Mouse (Mus musculus): ENCODE results near the gene Chic1.

Gene Chic1
- long read RNA-seq, experiment 1, full-length matches to known transcripts: 3 of 6 reads
- long read RNA-seq, experiment 1, partial matches to known transcripts: 0 of 6 reads
- long read RNA-seq, experiment 1, other reads (novel, unspliced or antisense): 3 of 6 reads
- long read RNA-seq, experiment 2, full-length matches to known transcripts: 1 of 3 reads
- long read RNA-seq, experiment 2, partial matches to known transcripts: 0 of 3 reads
- long read RNA-seq, experiment 2, other reads (novel, unspliced or antisense): 2 of 3 reads

DNA sequence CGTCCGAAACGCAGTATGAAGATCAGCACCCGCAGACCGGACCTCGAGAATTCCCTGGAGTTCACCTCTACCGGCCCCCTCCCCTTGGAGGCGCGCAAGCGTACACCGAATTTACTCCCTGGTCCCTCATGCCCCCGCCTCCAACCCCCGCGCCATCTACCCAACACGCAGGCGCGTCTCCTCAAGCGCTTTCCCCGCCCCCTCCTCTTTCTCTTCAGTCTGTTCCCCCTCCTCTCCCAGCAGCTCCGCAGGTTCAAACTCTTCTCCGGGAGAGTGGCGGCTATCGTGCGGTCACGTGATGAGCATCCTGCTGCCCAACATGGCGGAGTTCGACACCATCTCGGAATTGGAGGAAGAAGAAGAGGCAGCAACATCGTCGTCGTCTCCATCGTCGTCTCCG lies at the start of gene Chic1:
Chic1 (plus strand) TSS at position 190 of the 400 bp plus-strand sequence.
- intact Hi-C loops (cut with DNase I): no loop called here

DNA sequence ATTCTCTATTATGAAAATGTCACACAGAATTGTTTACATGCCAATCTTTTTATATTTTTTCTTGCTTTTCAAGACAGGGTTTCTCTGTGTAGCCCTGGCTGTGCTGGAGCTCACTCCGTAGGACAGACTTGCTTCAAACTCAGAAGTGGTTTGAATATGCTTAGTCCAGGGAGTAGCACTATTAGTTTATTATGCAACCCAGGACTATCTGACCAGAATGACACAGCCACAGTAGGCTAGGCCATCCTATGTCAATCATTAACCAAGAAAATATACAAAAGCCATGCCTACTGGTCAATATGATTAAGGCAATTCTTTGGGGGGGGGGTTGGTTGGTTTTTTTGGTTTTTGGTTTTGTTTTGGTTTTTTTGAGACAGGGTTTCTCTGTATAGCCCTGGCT lies 48.0 kb upstream of the Chic1 start:
- intact Hi-C loops (cut with DNase I): no loop called here

DNA sequence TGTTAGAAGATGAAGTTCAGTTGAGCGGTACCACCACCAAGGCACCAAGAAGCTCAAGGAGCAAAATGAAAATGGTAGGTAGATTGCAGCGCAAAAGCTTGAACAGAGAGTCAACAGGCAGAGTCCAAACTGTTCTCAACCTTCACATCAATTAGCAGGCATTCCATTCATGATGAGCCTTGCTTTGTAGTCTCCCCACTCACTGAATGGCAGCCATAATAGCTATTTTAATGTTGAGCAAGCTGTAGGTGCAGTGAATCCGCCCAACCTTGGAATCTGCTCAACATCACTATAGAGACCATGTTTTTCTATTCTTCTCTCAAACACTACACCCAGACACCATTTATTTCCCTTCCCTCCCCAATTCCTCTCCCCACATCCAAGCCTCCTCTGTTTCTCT lies 44.6 kb upstream of the Chic1 start:
- intact Hi-C loops (cut with DNase I): no loop called here

DNA sequence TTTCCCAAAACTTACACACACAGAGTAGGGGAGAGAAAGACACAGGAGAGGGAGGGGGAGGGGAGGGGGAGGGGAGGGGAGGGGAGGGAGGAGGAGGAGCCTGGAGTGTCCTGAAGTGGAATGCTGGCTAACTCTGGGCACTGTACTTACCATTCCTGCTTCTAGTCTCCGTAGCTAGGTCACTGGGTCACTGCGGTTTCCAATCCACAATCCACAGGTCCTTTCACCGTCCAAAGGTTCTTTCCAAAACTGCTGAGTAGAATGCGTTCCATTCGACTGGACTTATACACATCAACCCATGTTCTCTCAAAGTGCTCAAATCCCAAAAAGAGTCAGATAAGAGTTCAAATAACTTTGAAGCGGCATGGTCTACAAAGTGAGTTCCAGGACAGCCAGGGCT lies 42.1 kb upstream of the Chic1 start:
- intact Hi-C loops (cut with DNase I): no loop called here

DNA sequence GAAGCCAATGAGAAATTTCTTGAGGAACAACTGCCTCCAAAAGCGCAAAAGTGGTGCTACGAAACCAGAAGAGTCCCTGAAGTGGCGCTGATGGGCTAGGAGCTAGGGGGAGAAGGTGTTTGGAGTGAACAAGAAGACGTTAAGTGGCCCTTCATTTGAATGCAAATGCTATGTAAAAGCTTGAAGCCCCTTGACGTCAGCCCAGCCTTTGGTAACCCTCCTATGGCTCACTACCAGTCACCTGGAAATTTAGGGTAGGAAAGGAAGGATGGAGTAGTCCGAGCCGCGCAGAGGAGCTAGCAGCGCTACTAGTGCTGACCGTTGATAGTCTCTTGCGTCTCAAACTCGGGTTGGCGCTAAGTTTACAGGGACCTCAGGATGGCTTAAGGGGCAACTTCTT lies 35.1 kb upstream of the Chic1 start, which contains the start of gene Cdx4:
Cdx4 (plus strand) TSS at position 253 of the 400 bp plus-strand sequence.
- intact Hi-C loops (cut with DNase I): no loop called here

DNA sequence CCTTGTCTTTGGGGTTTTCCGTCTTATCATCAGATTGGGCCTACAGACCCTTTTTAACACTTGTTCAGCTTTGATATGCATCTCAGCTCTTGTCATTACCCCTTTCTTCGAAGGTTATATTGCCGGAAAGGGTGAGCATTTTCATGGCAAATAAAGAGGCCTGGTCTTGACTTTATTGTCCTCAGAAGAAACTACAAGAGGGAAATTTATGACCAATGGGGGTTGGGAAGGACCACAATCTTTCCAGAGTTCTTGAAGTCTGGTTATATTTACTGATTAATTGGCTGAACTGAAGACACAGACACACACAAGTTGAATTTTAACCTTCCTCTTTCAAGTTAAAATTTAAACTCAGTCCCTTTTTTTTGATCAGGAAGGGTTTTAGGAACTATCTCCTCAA lies 30.4 kb upstream of the Chic1 start:
- intact Hi-C loops (cut with DNase I): no loop called here

DNA sequence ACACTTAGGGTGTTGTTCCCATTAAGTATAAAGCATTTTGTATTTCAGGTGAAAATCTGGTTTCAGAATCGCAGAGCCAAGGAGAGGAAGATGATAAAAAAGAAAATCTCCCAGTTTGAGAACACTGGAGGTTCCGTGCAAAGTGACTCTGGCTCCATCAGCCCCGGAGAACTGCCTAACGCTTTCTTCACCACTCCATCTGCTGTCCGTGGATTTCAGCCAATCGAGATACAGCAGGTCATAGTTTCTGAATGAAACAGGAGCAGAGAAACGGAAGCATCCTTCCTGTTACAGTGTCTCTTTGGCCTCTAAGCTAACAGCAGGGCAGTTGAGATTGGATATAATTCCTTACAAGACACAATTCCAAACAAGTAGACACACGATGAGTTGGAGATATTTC lies 26.9 kb upstream of the Chic1 start:
- intact Hi-C loops (cut with DNase I): no loop called here

DNA sequence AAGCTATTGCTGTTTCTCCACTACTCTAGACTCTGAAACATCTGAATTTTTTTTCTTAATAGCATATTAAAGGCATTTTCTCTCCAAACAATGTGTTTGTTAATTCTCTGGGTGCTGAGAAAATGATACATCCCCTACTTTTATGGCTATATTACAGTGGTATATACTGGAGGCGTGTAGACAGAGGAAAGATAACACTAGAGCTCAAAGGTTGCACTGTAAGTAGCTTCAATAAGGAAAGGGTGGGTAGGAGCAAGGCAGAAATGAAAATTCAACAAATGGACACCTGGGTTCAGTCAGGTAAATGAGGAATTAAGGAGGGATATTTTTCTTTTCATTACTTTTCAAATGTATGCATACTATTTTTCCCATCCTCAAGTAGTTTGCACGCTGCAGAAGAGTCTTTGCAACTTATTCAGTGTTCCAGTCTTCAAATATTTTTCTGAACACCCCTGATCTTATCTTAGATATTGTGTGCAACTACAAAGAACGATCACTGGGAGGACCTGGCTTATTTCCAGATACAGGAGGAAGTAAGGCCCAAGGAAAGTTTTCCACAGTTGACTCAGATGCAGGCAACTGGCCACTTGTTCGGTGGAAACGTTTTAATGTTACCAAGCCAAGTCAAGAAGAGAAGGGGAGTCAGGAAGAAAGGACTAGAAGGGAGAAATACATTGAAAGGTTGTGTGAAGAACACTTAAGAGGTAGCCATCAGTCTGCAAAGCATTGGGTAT lies 25.0 kb upstream of the Chic1 start:
- intact Hi-C loops (cut with DNase I): no loop called here

DNA sequence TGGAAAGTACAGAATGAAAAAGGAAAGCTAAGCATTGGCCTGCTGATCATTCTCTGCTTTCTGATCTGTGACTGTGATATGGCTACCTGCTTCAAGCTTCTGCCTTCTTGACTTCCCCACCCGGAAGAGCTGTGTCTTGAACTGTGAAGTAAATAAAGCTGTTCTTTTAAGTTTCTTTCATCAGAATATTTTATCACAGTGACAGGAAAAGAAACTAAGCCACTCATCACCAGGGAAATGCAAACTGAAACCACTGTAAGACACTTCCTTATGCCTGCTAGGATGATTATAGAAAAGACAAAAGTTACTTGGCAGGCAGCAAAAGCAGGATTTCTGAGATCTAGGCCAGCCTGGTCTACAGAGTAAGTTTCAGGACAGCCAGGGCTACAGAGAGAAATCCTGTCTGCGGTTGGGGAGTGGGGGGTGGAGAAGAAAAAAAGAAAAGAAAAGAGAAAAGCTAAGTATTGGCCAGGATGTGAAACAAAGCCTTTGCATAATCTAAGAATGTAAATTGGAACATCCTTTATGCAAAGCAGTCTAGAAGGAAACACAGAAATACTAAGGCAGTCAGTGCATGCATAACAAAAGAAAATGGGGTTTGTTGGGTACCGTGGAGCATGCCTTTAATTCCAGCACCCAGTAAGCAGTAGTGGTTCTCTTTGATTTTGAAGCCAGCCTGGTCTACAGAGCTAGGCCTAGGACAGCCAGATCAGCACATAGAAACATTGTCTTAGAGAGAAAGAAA lies 14.7 kb upstream of the Chic1 start:
- intact Hi-C loops (cut with DNase I): no loop called here

DNA sequence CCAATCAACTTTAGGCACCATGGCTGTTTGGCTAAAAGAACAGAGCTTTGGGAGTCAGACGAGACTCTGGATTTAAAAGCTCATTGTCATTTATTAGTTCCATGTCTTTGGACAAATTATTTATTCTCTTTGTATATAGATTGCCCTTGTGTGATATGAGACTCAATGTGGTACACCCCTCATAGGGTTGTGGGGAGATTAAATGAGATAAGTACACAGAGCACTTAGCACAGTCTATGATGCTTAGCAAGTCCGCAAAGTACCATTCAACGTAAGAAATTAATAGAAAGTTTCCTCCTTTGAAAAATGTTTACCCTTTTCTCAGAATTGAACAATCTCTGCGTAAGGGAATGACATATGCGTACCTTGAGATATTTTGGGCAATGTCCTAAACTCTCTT lies 492 bp upstream of the Chic1 start:
- intact Hi-C loops (cut with DNase I): no loop called here

DNA sequence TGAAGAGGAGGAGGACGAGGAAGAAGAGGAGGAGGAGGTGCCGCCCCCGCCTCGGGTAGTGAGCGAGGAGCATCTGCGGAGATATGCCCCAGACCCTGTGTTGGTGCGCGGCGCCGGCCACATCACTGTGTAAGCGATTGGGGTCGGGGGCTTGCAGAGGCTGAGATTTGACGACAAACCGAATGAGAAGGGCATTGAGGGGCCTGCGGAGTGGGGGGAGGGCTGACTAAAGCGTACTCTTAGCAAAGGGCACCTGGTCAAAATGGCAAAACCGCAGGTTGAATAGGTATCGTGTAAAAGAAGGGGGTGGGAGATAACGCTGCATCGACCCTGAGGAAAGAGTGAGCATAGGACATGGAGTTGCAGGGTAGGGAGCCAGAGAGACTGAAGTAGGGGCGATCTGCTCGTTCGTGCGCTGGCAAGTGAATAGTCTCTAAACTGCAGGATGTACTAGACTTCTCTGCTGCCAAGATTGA lies 523 bp downstream of the Chic1 start:
- intact Hi-C loops (cut with DNase I): no loop called here

DNA sequence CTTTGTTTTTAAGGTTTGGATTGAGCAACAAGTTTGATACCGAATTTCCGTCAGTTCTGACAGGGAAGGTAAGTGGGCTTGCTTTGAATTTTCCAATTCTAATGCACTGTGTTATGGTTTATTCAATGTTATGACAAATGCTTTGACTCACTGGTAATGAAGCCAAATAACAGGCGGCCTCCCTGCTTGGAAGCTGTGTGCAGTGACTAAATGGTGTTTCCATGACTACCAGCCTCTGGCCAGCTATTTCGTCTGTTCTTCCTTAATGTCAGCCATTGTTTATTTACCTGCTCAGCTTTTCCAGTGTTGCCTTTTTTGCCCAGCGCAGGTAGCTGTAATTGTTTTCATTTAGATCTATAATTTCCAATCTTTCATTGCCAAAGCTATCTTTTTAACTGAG lies 9.9 kb downstream of the Chic1 start:
- intact Hi-C loops (cut with DNase I): no loop called here

DNA sequence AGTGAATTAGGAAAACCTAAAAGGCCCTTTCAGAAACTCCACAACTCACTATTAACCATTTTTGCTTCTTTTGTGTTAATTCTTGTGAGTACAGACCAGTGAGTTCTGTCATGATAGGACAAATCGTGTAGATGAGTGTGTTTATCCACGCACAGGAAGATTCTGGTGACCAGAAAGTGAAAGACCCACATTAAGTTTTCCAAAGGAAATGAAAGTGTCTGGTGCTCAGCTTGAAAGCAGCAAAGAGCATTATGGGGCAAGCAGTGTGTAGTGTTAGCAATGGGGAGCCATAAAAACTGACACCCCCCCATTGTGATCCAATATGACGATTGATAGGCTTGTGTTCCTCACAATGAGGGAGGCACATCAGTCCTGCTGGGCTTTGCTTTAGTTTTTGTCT lies 12.4 kb downstream of the Chic1 start:
- intact Hi-C loops (cut with DNase I): no loop called here

DNA sequence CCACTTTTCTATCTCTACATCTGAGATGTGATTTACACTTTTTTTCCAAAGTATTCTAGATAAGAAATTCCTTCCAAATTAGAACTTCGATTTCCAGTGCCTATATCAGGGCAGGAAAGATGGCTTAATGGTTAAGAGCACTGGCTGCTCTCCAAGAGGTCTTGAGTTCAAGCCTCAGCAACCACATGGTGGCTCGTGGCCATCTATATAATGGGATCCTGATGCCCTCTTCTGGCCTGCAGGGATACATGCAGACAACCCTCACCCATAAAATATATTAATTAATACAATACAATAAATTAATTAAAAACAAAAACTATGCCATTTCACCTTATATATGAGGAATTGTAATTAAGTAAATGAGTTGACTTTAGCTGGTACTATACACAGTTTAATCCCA lies 14.9 kb downstream of the Chic1 start:
- intact Hi-C loops (cut with DNase I): loop anchor here (5.0 kb wide), 1 partner anchor 109 kb away; no protein-coding TSS in a partner anchor

DNA sequence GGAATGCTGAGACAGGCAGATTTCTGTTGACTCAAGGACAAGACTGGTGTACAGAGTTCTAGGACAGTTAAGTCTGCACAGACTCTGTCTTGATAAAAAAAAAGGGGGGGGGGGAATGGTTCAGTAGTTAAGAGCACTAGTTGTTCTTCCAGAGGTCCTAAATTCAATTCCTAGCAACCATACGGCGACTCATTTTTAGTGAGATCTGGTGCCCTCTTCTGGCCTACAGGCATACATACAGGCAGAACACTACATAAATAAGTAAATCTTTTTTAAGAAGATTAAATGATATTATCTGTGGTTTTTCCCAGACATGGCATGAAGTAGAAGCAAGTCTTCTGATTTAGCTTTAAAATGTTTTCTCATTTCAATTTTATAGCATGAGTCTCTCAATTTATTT lies 15.4 kb downstream of the Chic1 start:
- intact Hi-C loops (cut with DNase I): loop anchor here (5.0 kb wide), 1 partner anchor 109 kb away; no protein-coding TSS in a partner anchor

DNA sequence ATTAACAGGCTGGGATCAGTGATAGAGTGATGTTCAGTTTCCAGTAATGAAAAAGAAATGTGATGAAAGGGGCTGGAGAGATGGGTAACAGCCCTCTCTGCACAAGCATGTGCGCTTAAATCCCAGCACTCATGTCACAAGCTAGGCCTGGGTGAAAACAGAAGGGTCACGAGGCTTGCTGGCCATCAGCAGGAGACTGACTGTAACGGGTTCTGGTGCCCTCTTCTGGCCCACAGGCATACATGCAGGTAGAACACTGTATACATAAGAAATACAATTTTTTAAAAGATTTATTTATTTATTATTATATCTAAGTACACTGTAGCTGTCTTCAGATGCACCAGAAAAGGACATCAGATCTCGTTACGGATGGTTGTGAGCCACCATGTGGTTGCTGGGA lies 18.0 kb downstream of the Chic1 start:
- intact Hi-C loops (cut with DNase I): loop anchor here (5.0 kb wide), 1 partner anchor 112 kb away; no protein-coding TSS in a partner anchor

DNA sequence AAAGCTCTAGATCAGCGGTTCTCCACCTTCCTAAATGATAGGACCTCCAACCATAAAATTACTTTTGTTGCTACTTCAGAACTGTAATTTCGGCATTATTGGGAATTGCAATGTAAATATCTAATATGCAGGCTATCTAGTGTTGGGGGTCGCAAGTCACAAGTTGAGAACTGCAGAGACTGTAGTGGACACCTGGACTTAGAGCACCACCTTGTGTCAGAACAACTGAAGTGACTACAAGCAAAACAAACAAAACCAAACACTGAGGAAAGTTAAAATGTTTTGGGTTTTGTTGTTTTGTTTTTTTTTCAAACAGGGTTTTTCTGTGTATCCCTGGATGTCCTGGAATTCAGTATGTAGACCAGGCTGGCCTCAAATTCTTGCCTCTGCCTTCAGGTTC lies 28.3 kb downstream of the Chic1 start:
- intact Hi-C loops (cut with DNase I): no loop called here

DNA sequence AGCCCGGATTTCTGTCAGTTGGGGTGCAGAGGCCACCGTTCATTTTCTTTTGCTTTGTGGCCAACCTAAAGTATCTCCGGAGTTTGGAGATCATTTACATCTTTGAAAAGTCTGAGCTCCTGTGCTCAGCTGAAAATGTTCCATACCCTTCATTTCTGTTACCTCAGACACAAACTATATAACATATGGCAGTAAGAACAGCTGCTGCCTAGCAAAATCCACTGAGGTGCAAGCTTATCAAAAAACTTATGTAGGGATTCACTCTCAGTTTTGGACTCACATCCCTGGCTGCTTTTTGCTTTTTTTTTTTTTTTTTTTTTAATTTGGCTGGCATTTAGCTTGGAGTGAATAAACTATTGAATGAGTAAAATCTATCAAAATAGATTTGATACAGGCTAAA lies 31.9 kb downstream of the Chic1 start:
- intact Hi-C loops (cut with DNase I): no loop called here

DNA sequence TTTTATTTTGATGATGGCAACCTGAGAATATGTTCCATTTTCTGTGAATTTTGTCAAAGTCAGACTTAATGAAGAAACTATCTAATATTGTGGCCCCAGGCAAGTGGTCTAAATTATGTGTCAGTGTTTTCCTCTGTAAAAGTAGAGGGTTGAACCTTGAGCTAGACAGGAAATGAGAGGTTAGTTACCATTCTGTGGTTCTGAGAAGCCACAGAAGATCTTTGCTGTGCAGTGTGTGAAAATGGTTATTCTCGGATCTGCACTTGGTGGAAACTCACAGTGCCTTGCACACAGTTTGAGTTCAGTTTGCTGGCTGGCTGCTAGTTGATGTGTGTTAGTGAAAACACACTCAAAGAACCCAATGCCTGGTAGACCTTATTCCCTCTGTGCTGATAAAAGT lies 37.6 kb downstream of the Chic1 start:
- intact Hi-C loops (cut with DNase I): no loop called here

DNA sequence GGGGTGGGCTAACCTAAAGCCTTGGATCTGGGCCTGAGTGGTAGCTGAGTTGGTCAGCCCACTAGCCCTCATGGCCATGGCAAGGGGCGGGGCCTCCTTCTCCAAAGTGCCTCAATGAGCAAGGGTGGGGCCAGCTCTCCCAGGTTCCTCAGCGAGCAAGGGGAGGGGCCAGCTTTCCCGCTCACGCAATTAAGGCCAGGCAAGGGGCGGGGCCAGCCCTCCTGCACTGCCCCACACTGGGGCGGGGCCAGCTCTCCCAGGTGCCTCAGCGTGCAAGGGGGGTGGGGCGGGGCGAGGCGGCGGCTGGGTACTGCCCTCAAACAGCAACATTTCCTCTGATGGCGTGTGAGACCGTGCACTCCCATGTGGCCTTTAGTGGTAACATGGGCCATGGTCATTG lies 48.7 kb downstream of the Chic1 start:
- intact Hi-C loops (cut with DNase I): no loop called here

DNA sequence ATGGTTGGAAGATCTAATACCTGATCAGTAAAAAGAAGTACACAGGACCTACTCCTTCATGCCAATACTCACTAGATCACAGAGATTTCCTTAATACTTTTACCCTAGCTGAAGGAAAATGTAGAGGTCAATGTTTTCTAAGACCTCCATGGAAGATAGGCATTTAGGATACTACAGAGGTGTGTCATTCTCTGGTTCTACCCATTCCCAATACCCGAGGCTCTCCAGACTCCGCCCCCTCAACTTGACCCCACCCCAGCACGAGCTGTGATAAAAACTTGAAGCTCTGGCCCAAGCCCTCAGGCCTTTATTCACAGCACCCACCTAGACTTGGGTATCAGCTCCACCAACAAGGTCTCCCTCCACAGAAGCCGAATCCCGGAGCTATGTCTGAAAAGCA lies 57.9 kb downstream of the Chic1 start, which contains the start of gene Tsx:
Tsx (plus strand) TSS at position 301 of the 400 bp plus-strand sequence.
- intact Hi-C loops (cut with DNase I): no loop called here

DNA sequence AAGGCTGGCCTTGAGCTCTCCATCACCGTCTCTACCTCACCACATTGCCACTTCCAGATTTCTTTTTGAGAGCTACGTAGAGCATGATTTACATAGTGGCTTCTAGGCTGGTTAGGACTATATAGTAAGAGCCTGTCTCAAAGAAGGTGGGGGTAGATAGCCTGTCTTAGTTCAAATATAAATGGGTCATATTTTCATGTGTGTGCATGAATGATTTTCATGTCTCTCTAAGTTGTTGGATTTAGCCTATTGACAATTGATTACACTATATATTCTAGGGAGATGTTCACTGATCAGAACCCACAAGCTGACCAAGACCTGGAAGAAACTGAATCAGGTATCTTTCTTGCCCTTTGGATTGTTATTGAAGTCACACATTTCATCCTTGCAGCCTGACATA lies 65.4 kb downstream of the Chic1 start, which contains the start of gene Gm26992:
Gm26992 (plus strand) TSS at position 301 of the 400 bp plus-strand sequence.
- intact Hi-C loops (cut with DNase I): no loop called here
